Mouse (Mus musculus): ENCODE data around the gene Fbxw11.

Gene Fbxw11

DNA sequence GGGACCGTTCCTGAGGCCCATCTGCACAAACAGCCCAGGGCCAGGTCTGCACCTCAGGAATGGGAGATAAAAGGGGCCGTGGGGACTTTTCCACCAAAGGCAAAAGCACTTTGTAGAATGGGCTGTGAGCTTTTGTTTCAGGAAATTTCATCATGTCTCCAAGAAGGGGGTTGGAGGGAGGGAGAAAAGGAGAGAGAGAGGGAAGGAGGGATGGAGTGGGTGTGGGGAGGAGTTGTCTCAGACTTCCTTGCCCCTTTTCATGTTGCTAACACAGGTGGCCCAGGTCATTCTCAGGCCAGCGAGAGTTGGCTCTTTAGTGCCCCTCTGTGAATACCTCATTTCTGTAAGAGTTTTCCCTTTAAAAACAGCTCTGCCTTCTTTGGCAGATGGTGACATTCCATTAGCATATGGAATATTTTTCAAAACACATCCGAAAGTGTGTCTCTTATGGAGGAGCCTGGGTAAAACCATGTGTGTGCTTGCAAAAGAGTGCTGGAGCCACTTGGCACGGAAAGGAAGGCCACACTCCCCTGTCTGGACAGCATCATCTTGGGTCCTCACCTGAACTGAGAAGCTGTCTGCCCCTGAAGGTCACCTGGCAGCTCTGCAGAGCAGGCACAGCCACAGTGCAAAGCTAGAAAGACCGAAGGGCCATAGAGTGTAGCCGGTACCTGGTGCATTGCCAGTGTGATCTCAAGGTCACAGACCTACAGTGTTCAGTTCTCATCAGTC lies 109.5 kb downstream of the Fbxw11 start:
- DNase-seq (ENCODE audit: low read depth, low spot score): no peak

DNA sequence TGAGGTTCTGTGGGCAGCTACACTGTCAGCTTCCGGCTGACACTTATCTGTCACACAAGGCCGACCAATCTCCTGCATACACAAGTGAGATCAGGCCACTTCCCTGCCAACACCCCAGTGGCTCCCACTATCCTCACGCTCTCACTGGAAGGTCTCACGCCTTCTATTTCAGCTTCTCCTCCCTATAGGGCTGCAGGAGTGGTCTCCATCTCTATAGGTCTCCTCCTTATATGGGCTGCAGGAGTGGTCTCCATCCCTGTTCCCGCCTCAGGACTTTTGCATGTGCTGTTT lies 110.0 kb downstream of the Fbxw11 start:
- no peak for DNase-seq (ENCODE audit: low read depth, low spot score)

DNA sequence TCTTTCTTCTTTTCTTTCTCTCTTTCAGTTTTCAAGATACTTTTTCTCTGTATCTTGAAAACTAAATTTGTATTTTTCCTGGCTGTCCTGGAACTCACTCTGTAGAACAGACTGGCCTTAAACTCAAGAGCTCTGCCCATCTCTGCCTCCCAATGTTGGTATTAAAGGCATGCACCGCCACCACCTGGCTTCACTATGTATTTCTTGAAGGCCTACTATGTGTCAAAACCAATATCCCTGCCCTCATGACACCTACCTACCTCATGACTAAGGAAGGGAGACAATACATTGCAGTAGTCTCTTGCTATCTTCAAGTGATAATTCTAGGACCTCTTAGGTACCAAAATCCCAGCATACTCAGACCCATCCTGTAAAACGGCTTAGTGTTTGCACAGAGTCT lies 110.8 kb downstream of the Fbxw11 start:
- no peak for DNase-seq (ENCODE audit: low read depth, low spot score)

DNA sequence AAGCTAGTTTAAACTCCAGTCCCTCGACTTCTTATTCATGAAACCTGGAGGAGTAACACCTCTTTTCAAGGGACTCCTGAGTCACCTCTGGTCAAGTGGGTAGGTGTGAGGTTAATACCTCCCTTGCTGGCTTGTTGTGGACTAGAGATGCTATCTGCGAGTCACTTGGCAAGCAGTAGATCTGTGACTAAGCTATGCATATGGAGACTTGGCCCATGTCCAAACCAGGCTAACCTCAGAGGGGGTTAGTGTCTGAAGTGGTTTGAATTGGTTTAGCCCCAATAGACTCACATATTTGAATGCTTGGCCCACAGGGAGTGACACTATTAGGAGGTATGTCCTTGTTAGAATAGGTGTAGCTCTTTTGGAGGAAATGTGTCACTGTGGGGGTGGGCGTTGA lies 120.2 kb downstream of the Fbxw11 start:
- DNase-seq (ENCODE audit: low read depth, low spot score): peak; percentile 41

DNA sequence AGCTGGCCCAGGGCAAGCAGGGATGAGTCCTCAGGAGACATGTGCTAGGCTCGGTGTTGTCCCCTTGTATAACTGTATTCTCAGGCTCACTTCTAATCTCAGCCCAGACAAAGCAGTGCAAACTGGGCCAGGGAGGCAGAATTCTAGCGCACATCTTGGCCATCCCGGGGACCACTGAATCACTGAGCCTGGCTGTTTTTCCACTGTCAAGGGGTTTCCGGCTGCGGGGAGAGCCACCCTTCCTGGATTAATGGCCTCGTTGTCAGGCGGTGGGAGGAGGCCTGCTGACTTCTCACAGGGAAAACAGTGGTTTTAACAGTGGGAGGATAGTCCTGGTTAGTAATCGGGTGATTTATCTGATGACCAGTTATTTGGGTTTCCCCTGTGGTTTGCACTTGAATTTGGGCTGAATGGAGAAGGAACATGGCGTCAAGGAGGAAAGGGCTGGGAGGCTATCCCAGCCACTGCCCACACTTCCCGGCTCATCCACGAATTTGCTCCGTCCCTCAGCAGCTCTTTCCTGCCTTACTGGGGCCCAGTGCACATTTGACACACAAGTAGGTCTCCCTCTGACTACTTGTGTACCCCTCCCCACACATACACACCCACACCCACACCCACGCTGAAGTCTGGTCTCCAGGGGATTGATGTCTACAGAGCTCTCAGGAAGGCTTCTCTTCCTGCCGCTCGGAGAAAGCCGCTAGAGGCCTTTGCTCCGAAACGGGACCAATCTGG lies 125.1 kb downstream of the Fbxw11 start:
- no peak for DNase-seq (ENCODE audit: low read depth, low spot score)

DNA sequence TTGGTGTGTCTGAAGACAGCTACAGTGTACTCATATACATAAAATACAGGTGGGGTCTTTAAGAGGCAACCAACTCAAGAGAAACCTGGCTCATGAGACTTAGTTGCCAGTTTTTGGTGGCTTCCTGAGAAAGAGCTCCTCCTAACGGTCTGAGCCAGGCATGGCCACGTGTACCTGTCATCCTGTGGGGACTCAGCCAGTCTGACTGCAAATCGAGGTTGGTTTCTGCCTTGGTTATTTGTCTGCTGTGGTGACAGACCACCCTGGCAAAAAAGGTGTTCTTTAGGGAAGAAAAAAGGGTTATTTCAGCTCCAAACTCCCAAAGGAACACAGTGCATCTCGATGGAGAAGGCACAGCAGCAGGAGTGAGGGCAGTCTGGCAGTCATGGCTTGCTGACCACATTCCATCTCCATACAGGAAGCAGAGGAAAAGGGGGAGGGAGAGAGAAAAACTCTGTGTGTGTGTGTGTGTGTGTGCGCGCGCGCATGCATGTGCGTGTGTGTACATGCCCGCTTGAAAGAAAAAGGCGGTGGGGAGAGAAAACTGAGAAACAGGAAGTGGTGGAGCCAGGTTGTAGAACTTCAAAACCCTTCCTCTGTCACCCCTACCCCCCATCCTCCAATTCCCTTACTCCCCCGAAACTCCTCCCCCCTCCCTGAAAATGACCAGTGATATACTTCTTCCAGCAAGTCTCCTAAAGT lies 126.3 kb downstream of the Fbxw11 start:
- DNase-seq (ENCODE audit: low read depth, low spot score): peak; percentile 73

DNA sequence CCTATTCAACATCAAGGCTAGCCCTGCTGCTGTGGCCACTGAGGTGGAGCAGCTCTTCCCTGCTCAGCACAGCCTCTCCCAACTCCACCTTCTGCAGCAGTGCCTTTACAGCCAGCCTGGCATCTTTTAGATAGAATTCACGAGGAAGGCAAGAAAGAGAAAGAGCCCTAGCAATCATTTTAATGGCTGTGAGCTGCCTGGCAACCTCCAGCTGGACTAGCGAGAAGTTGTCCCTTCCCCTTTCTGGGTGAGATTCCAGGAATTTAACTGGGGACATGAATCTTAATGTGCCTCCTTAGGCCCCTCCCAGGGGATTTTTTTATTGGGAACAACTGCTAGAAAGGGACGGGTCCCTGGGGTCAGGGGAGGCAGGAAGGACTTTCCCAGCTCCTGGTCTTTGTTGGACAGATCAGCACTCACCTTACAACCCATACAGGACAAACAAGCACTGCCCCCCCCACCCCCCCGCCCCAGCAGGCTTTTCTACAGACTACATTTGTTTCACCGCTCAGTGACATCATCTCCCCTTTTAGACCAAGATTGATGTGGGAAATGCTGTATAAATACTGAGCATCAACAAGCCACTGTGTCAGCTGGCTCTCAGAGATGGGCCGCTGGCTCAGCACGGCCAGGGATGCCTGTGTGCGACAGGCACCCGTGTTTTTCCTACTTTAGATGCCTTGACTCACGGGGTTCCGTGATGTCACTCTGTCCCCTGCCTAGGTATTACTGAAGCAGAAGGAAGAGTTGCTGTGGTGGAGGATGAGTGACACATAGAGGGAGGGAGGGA lies 138.4 kb downstream of the Fbxw11 start:
- DNase-seq (ENCODE audit: low read depth, low spot score): peak; percentile 26

DNA sequence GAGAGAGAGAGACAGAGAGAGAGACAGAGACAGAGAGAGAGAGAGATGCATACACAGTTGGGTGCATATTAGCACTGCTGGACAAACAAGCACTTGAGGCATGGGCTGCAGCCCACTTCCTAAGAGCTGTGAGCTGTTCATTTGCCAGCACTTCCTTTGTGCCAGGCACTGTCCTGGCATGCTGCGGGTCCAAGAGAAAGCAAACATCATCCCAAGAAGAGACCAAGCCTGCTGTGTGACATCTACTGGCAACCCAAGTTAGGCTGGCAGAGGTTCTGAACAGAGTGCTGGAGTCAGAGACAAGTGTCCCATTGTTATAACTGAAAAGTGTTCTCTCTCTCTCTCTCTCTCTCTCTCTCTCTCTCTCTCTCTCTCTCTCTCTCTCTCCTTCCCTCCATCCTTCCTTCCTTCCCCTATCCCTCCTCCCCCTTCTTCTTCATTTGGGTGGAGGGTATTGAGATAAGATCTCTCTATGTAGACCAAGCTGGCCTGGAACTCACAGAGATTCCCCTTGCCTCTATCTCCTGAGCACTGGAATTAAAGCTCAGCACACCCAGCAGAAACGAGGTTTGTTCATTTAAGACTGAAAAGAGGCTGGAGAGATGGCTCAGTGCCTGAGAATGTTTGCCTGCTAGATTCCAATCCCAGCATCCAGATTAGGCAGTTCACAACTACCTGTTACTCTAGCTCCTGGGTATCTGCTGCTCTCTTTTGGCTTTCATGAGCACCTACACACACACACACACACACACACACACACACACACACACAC lies 139.3 kb downstream of the Fbxw11 start:
- DNase-seq (ENCODE audit: low read depth, low spot score): no peak

DNA sequence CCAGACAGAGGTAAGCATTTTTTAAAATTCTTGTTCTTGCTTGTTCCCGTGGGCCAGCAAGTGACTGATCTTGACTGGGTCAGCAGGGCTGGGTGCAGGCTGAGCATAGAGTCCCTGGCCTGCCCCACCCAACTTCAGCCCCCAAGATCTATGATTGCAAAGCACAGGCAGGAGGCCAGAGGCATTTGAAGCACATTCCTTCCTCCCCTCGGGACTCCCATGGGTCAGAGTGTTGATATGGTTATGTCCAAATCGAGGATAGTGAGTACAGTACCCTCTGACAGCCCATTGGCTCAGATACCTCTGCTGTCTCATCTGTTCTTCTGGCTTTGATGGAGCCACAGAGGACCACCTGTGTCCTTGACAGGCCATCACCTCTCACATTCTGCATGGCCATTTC lies 140.2 kb downstream of the Fbxw11 start:
- no peak for DNase-seq (ENCODE audit: low read depth, low spot score)

DNA sequence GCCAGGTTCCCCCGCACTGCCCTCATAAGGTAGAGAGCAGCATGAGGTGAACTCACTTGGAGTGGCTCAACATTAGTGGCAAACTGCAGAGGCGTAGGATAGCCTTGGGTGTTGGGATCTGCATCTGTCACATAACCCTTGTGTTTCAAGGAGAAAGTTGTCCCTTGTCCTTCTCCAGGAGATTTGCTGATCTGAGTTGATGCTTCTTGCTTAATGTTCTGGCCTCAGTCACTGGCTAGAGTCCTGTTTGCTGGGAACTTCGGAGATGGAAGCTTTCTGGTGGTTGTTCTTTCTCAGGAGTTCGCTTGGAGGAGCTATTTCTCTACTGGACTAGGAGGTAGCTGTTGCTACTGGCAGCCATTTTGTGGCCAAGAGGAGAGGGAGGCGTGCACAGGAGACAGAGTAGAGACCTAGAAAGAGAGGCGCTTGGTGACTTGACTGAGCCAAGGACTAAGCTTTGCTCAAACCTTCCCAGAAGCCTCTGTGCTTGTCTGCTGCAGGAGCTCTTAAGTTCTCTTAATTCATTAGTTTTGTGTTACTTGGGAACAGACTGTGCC lies 143.1 kb downstream of the Fbxw11 start:
- DNase-seq (ENCODE audit: low read depth, low spot score): no peak

DNA sequence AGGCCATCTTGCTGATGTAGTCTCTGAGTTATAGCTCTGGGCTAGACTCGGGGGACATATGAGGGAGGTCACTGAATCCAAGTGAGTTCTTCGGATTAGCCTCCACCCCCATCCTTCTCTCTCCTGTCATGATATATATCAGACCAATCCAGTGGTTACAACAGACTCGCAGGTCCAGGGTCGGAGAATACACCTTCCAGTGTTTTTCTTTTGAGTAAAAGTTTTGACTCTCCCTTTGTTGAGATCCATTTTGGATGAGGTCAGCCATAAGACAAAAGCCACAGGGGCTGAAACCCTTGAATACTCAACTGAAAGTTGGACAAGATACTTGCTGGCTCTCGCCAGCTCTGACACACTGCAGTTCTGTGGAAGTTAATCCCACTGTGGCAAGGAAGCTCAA lies 143.7 kb downstream of the Fbxw11 start:
- no peak for DNase-seq (ENCODE audit: low read depth, low spot score)

DNA sequence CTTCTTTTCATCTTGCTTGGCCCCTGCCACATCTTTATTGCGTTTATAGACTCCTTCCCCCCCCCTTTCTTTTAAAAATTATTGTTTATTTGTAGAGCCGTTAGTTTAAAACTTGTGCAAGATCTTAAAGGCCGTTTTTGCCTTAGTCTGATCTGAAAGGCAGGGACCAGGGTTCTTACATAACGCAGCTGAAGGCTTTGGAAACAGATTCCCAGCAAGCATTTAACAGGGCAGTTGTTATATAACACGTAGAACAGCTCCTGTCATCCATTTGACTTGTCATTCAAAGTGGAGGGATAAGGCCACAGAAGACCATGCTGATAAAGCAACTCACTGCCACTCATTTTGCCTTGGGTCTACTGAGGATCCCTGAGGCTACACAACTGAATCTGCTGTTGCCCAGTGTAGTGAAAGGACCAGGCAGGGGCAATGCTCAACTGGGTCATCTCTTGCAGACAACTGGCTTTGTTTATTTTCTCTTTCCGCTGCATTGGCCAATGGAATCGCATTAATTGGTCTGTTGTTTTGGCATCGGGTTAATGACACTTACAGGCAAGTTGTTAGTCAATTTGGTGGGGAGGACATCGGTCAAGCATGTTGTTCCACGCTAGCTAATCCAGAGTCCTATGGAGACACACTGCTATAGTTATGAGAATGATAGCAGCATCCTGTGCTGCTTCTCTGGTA lies 152.4 kb downstream of the Fbxw11 start:
- DNase-seq (ENCODE audit: low read depth, low spot score): no peak

Measured in CD4-positive helper T cell, adult 2 months (primary cell).